Mouse (Mus musculus) megakaryocyte, embryonic 14.5 days (primary cell): Measurements from ENCODE around the gene Bet1l.

ENCODE experiments used
- FLI1 ChIP-seq: IDR thresholded peaks from 2 replicates; pipeline ENCODE4 v1.6.1; 2012; ENCODE audit warnings: low read length, inconsistent platforms, mixed read lengths
- GATA1 ChIP-seq: IDR thresholded peaks from 3 replicates; pipeline ENCODE4 v1.6.1; 2012; ENCODE audit warnings: mixed read lengths, low read length, inconsistent platforms, borderline replicate concordance

DNA sequence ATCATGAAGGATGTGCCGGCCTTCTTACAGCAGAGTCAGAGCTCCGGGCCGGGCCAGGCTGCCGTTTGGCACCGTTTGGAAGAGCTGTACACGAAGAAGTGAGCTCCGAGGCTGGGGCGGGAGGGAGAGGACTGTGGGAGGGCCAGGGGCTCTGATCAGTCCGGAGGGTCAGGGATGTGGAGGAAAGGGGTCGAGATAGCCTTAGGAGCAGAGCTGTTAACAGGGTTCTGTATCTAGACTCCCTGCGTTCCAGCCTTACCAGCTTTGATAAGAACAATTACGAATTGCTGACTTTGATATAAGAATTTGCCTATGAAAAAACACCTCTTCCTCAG lies 25.1 kb upstream of the Bet1l start:
- TF ChIP-seq GATA1 = no peak
- no peak for TF ChIP-seq FLI1
